Mouse (Mus musculus): ENCODE data around the gene Nfib.

Nfib gene

DNA sequence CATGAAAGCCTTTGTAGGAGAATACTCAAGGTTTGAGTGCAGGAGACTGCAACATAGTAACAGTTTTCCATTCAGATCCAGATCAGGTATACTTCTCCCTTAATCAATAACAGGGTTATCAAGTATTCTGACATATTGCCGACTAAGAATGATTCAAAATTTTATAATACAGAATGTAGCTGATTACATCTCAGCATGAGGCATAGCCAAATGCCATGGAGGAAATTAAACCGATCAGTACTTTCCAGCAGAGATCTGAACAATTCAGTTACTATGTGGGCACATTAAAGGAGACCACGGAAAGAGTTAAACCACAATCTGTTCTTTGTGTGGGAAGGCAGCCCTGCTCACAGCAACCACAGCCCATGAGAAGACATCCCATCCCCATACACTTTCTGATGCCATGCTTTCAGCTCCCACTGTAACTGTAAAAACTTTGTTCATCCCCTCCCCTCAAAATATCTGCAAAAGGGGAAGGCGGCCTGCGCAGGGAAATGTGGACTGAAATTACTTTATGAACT, 204.9 kb downstream of the Nfib start:
- ChIA-PET CTCF (no interaction called here), POLR2A (interaction anchor here in 2 of 4 experiments (0.9 to 1.6 kb wide), 6 partner anchors 10 to 117 kb away, joined by 3 to 9 read pairs (median 4); no protein-coding TSS in a partner anchor)

DNA sequence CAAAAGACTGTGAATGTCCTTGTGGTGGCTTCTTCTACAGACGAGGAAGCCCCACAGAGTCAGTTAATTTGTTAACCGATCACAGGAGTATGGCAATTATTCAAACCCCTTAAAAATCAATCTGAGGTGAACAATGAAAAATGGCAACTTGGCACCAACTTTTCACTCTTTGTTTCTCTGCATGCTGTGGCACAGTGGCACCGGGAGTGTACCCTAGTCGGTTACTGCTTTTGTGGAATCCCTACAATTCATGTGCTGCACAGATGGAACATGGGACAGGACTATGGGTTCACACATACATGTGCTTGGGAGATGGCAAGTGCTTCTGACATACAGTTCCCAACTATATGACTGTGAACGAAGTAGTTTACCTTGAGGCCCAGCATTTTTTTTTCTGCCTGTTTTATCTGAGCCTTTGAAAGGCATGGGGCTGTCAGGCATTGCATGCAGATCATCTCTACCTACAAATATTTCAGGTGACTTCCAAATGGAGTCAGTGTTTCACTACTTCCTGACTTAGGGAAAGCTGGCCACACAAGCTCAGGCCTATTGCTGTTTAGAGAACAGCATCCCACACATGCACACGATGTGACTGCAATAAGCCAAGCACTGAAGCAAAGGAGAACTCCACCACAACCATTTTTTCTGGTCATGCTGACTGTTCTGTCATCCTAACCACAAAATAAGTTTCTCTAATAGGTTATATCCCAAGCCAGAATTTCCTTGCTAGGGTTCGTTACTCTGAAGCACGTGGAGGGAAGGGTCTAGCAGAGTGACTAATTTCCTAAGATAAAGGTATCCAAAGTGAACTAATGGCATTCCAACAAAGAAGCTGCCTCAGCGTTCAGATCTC, 205.6 kb downstream of the Nfib start:
- ChIA-PET CTCF (interaction anchor here in 1 of 4 experiments (0.6 kb wide), 1 partner anchor 60 kb away, joined by 3 read pairs; no protein-coding TSS in a partner anchor), POLR2A (interaction anchor here in 2 of 4 experiments (0.9 to 1.6 kb wide), 5 partner anchors 10 to 116 kb away, joined by 3 to 9 read pairs (median 4); no protein-coding TSS in a partner anchor)

DNA sequence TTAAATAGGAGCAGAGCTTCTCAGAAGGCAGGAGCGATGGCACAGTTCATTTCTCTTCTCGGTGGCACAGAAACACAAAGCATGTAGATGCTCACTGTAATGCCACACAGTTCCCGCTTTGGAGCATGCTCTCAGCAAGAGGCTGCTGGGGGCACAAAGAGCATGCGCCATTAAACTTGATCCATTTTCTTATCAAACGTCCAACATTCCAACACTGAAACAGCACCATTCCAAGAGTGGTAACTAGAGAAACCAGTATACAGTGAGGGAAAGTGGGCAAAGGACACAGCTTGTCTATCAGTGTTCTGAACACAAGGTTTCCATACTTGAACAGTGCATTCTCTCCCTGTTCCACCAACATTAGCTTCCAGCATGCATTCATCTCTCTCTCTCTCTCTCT, 206.3 kb downstream of the Nfib start:
- ChIA-PET POLR2A (interaction anchor here in 1 of 4 experiments (0.6 to 2.8 kb wide), 6 partner anchors 9 to 81 kb away, joined by 3 to 17 read pairs (median 4); no protein-coding TSS in a partner anchor), CTCF (interaction anchor here in 1 of 4 experiments (0.6 kb wide), 1 partner anchor 60 kb away, joined by 3 read pairs; no protein-coding TSS in a partner anchor)

DNA sequence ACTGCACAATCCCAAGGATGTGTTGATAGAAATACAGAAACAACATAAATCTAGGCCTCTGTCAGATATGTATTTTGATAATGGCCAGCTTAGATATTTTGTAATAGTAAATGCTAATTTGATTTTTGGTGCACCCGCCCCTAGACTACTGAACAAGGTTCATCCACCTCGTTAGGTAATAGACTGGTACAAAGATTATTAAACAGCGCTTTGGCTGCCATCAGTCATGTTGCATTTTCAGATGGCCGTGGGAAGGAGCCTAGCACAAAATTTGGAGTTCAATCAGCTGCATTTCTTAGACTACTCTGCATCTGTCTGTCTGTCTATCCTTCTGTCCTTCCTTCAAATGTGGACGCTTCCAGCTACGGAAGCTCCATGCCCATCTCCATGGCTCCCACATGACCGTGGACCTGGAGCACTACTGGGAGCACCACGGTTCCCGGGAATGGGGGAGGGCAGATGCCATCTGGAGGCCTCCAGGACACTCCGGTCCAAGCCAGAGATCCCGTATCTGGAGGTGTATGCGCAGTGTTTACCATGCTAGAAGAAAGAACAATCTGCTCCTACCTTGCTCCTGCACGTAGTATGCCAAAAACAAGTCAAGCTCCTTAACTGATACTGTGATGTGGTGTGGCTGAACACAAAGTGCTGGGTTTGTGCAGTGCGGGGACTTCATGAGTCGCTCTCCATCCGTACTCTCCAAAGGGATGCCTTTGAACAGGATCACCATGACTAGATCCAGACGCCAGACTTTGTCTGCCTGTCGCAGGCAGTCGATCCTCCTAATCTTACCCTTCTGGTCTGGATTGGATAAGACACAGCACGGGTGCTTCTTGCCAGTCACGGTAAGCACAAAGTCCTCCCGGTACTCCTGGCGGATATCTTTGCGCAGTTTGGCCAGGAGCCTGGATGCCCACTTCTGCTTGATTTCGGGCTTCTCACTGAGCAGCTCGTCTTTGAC, 207.6 kb downstream of the Nfib start:
- CTCF ChIA-PET, result no interaction called here
- POLR2A ChIA-PET, result interaction anchor here in 2 of 4 experiments (0.7 to 2.8 kb wide), 9 partner anchors 8 to 62 kb away, joined by 3 to 17 read pairs (median 4); no protein-coding TSS in a partner anchor

DNA sequence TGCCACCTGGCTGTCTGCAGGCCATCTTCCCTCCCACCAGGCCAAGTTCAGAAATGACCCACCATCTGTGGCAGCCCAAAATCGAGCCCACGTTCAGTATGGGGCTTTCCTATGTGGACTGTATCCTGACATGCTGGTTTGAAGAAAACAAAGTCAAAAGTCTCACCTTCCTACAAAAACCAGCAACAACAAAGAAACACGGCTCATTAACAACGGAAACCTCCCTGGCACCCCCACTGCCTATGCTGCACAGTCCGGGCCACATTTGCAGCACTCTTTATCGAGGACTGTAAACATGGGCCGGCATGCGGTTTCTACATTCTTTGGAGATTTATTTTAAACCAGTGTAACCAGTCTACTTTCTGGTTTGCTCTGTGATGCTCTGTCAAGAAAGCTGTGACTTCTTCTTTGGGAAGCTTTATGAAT, 208.4 kb downstream of the Nfib start:
- CTCF ChIA-PET, result no interaction called here
- POLR2A ChIA-PET, result interaction anchor here in 2 of 4 experiments (0.7 to 2.8 kb wide), 7 partner anchors 8 to 19 kb away, joined by 3 to 17 read pairs (median 5); no protein-coding TSS in a partner anchor

DNA sequence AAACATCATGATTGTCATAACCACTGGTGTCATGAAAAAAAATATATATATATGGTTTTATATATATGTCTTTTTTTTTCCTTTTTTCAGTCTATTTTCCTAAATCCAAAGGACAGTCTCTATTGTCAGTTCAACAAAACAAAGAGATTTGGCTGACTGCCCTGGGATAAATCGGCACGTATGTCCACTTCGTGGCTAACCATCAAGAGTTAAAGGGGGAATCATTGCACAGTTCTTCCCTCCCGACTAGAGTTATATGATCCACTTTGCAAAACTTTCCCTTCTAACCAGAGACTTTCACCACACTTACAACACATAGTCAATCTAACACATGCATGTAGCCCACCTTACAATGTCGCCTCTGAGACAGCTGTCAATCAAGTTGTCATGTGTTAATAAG, 209.2 kb downstream of the Nfib start:
- CTCF ChIA-PET, result no interaction called here
- POLR2A ChIA-PET, result interaction anchor here in 1 of 4 experiments (1.2 to 2.8 kb wide), 4 partner anchors 9 to 14 kb away, joined by 5 to 17 read pairs (median 12); no protein-coding TSS in a partner anchor

DNA sequence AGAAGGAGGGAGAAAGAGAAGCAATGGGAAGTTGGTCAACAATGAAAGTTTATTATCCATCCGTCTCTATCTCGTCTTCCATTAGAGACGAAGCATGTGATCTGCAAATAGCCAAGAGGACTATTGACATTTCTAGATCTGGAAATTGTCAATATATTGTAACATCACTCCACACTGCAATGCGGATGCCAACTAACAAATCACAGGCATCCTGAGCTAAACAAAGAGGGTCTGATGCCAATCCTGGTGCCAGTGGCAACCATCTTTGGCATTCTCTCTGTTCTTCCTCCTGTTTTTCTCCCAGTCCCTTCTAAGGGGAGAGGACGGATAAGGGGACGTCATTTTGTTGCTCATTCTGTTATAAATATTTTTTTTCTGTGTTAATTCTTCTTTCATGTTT, 209.9 kb downstream of the Nfib start:
- CTCF ChIA-PET, result no interaction called here
- POLR2A ChIA-PET, result interaction anchor here in 2 of 4 experiments (0.9 to 2.1 kb wide), 7 partner anchors 9 to 99 kb away, joined by 3 to 13 read pairs (median 4); no protein-coding TSS in a partner anchor

DNA sequence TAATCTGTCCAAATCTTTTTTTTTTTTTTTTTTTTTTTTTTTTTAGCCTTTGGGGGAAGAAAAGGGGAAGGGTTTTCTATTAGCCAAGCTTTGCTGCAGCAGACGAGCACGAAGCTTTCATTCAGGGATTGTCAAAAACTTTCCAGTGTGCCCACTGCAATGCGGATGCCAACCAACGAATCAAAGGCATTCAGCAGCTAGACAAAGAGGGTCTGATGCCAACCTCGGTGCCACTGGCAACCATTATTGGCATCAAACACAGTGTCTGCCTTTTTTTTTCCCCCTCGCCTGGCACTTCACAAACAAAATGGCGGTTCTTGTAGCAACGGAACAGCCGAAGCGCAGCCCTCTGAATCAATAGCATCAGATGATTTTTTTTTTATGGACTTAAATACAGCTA, 210.7 kb downstream of the Nfib start:
- ChIA-PET POLR2A (interaction anchor here in 3 of 4 experiments (0.6 to 2.1 kb wide), 9 partner anchors 8 to 120 kb away, joined by 3 to 13 read pairs (median 4); no protein-coding TSS in a partner anchor), CTCF (no interaction called here)

DNA sequence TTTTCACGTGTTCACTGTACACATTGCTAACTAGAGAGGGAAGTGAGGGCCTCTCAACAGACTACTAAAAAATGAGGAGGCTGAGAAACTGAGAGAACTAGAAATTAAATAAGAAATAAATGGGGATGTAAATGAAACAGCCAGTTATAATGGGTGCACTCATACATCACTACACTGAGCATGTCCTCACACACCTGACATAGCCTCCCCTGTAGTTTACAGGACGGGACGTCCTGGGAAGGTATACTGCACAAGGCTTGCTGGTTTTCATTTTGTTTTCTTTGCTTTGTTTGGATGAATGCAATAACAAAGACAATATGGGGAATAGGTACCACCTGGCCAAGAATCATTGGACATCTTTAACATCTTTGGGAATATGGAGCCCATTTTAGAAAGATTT, 211.1 kb downstream of the Nfib start:
- CTCF ChIA-PET, result no interaction called here
- POLR2A ChIA-PET, result interaction anchor here in 2 of 4 experiments (0.6 to 2.1 kb wide), 7 partner anchors 8 to 119 kb away, joined by 3 to 13 read pairs (median 4); no protein-coding TSS in a partner anchor

DNA sequence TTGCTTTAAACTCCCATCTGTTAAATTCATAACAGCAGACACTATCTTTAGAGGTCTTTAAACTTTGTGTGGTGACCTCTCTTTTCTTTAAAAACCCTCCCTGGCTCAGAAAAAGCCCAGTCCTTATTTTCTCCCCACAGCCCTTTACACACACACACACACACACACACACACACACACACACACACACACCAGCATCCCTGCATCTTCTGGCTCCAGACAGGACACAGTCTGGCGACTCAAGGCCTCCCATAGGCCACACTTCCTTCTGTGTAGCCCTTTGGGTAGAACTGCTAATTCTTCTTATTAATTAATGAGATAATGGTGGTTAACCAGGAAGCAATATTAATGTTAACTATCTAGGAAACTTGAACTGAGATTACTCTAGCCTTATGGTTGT, 211.7 kb downstream of the Nfib start:
- POLR2A ChIA-PET, result interaction anchor here in 2 of 4 experiments (0.9 to 2.6 kb wide), 3 partner anchors 9 to 19 kb away, joined by 3 to 11 read pairs (median 5); no protein-coding TSS in a partner anchor
- CTCF ChIA-PET, result interaction anchor here in 1 of 4 experiments (0.7 kb wide), 1 partner anchor 353 kb away, joined by 3 read pairs; no protein-coding TSS in a partner anchor

DNA sequence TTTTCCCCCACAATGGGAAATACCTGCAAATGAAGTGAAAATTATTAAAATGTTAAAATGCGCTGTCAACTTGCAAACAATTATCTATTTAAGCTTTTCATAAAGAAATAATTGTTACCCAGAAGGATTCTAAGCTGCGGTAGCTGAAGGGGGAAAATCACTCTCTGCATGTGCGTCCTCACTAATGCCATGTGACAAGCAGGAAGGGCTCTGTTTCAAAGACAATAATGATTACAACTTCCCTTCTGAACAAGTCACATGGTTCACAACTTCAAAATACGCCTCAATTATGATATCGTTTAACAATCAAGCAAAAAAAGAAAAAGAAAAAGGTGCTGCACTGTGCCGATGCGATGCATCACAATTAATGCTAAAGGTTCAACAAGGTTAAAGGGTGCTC, 212.2 kb downstream of the Nfib start:
- CTCF ChIA-PET, result interaction anchor here in 1 of 4 experiments (0.7 kb wide), 1 partner anchor 353 kb away, joined by 3 read pairs; no protein-coding TSS in a partner anchor
- POLR2A ChIA-PET, result interaction anchor here in 2 of 4 experiments (0.9 to 2.6 kb wide), 3 partner anchors 9 to 19 kb away, joined by 3 to 11 read pairs (median 5); no protein-coding TSS in a partner anchor

DNA sequence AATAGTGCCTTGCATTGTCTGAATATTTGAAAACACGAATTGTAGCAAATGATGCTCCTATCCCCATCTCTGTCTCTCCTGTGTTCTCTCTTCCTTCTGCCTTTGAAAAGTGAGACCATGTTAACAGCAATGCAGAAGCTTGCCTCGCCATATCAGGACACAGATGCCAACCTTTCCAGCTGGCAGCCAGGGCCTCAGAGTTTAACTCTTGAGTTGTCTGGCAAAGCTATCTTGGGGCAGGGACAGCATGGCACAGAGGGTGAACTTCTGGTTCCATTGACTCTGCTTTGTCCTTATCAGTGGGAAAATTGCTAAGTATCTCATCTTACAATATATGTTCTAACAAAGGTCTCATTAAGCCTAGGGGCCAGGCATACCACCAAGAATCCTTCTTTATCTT, 212.8 kb downstream of the Nfib start:
- CTCF ChIA-PET, result no interaction called here

DNA sequence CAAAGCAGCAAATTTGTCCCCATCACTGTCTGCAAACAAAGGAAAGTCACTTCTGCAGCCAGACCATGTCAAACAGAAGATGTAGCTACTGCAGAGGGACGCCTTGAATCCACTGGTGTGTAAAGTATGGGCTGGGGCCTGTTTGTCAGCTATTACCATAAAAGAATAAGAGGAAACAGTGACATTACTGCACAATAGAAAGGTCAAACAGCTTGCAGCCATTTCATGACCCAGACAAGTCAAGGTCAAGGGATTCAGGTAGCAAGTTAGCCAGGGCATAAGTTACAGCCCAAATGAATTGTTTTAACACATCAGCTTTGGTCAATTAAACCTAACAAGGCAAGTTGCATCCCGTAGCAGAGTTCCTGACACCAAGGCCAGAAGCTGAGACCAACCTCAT, 215.6 kb downstream of the Nfib start:
- ChIA-PET POLR2A (interaction anchor here in 2 of 4 experiments (0.6 to 1.9 kb wide), 9 partner anchors 11 to 71 kb away, joined by 3 to 10 read pairs (median 4); no protein-coding TSS in a partner anchor), CTCF (interaction anchor here in 2 of 4 experiments (0.6 kb wide), 2 partner anchors 16 to 157 kb away, joined by 4 to 6 read pairs; no protein-coding TSS in a partner anchor)

More for the DNA sequence above, 212.8 kb downstream of the Nfib start:
- POLR2A ChIA-PET, result interaction anchor here in 2 of 4 experiments (0.9 to 2.6 kb wide), 3 partner anchors 10 to 20 kb away, joined by 3 to 11 read pairs (median 5); no protein-coding TSS in a partner anchor

DNA sequence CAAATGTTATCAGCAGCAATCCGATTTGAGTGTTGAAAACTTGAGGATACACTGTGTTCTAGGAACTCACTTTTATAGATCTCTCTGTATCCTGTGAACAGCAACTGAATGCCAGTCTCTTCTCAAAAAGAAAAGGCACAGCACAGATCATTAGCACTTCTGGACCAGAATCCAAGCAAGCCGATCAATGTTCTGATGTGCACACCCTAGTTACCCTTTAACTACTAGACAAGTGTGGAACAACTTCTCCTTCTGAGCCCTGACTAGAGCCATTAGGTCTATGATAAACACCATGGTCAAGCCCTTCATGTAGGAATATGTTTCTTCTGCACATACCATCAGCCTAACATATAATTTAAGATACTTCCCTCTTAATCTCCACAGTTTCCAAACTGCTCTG, 219.6 kb downstream of the Nfib start:
- CTCF ChIA-PET, result no interaction called here
- POLR2A ChIA-PET, result interaction anchor here in 2 of 4 experiments (1.1 to 3.3 kb wide), 11 partner anchors 8 to 54 kb away, joined by 3 to 15 read pairs (median 5); no protein-coding TSS in a partner anchor

DNA sequence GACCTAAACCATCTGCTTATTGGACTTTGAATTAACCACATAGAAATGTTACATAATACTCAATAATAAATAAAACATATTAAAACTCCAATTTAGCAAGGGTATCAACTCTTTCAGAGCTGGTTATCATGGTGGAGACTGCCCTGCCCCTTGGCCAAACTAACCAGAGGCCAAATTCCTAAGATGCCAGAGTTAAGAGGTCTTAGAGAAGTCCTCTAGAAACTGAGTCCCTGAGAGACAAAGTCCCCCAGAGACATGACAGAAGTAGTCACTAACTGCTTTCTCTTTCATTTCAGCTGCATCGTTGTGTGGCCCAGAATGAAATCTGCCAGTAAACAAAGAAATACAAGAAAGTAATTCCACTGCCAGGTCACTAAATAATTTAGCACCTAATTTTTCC, 221.7 kb downstream of the Nfib start:
- ChIA-PET CTCF (no interaction called here), POLR2A (interaction anchor here (0.6 to 1.7 kb wide), 5 partner anchors 10 to 21 kb away, joined by 3 to 7 read pairs (median 3); no protein-coding TSS in a partner anchor)

DNA sequence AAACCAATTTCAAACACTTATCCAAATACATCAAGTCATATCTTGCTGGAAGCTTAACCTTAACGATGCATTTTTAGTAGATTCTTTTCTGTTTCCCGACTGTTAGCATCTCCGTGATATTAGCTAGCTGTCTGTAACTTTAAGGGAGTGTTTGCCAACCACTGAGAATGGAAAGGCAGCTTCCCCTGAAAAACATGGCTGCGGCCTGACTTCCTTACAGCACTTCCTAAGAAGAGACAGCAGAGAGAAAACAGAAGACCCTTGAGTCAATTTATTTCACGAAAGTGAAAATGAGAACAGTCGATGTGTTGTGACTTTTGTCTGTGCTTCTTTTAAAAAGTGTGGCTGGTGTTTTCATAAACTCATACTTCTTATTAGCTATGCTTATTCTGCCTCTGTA, 222.3 kb downstream of the Nfib start:
- POLR2A ChIA-PET, result interaction anchor here in 3 of 4 experiments (0.6 to 1.9 kb wide), 8 partner anchors 9 to 36 kb away, joined by 3 to 7 read pairs (median 4); no protein-coding TSS in a partner anchor
- CTCF ChIA-PET, result no interaction called here

DNA sequence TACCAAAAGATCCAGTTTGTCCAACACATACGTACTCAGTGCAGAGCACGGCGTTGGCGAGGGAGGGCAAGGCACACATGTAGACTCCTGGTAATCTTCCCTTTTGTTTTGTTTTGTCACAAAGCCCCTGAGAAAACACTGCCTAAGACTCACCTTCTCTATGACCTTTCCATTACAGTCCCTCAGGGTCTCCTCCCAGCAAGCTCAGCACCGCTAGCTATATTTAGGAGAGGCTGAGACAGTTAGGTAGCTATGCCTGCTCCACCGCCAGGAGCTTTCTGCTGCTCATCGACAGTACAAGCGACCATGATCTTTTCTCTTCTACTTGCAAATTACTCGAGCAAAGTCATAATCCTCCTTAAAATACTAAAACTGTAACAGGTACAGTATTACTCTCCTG, 224.9 kb downstream of the Nfib start:
- CTCF ChIA-PET, result interaction anchor here in 2 of 4 experiments (0.6 to 0.9 kb wide), 2 partner anchors 16 to 407 kb away, joined by 3 to 4 read pairs; no protein-coding TSS in a partner anchor
- POLR2A ChIA-PET, result interaction anchor here in 1 of 4 experiments (1.1 to 2.8 kb wide), 6 partner anchors 10 to 69 kb away, joined by 3 to 6 read pairs (median 4); no protein-coding TSS in a partner anchor

All from embryonic stem cell, embryonic (primary cell).